Mouse (Mus musculus) layer of hippocampus, postnatal 10 days (tissue): ENCODE measurements around the gene Edem3. TPM values are rescaled to one million over a fixed set of nuclear protein-coding genes. Genes with fewer than 3 reads are reported as not detected.
"Not testable (repeated sequence)": the region's sequence is repeated elsewhere in the genome, so short reads cannot be mapped to it uniquely, and the experiment has no call there.

Experiments
- DNase-seq, 2 experiments: peaks; one replicate each; pipeline ENCODE4 v3.0.0; 2021; ENCODE audit warnings: low spot score in 2 of 2
- total RNA-seq, 2 experiments: library from RNA; stranded (reverse); gene quantifications; 2 replicates each; pipeline ENCODE4 v1.2.3; 2021

The Edem3 gene
- total RNA-seq, 2 experiments from 2014 or later, result 42.2 to 42.7 TPM

- DNase-seq, result no peak
Observed at GRCm38 (mm10) chr1:151741199-151741621, 14.0 kb upstream of the Edem3 start.

GRCm38 (mm10) chr1:151749894-151750293 lies 5.3 kb upstream of the Edem3 start:
- not testable (repeated sequence) for DNase-seq

GRCm38 (mm10) chr1:151752946-151753345 lies 2.2 kb upstream of the Edem3 start:
- DNase-seq, result no peak

GRCm38 (mm10) chr1:151753374-151753929 lies 1.7 kb upstream of the Edem3 start:
- DNase-seq, result no peak

GRCm38 (mm10) chr1:151754028-151754489 lies 1.1 kb upstream of the Edem3 start:
- no peak for DNase-seq

GRCm38 (mm10) chr1:151755660-151756424 lies 671 bp downstream of the Edem3 start:
- no peak for DNase-seq

- DNase-seq, result no peak
Observed at GRCm38 (mm10) chr1:151756425-151756728, 1.2 kb downstream of the Edem3 start.

GRCm38 (mm10) chr1:151758301-151758700 lies 3.1 kb downstream of the Edem3 start:
- no peak for DNase-seq

GRCm38 (mm10) chr1:151758991-151759390 lies 3.8 kb downstream of the Edem3 start:
- DNase-seq, result no peak

- no peak for DNase-seq
Observed at GRCm38 (mm10) chr1:151764236-151764635, 9.1 kb downstream of the Edem3 start.

- DNase-seq, result no peak
Observed at GRCm38 (mm10) chr1:151766166-151766565, 11.0 kb downstream of the Edem3 start.

GRCm38 (mm10) chr1:151766976-151767654 lies 11.9 kb downstream of the Edem3 start:
- no peak for DNase-seq

GRCm38 (mm10) chr1:151769200-151769913 lies 14.2 kb downstream of the Edem3 start:
- DNase-seq, result no peak

- no peak for DNase-seq
Observed at GRCm38 (mm10) chr1:151777616-151778015, 22.4 kb downstream of the Edem3 start.

GRCm38 (mm10) chr1:151778592-151778991 lies 23.4 kb downstream of the Edem3 start:
- no peak for DNase-seq

GRCm38 (mm10) chr1:151779306-151779705 lies 24.1 kb downstream of the Edem3 start:
- no peak for DNase-seq

GRCm38 (mm10) chr1:151781447-151781846 lies 26.3 kb downstream of the Edem3 start:
- no peak for DNase-seq

GRCm38 (mm10) chr1:151783403-151783802 lies 28.2 kb downstream of the Edem3 start:
- no peak for DNase-seq

GRCm38 (mm10) chr1:151786406-151786805 lies 31.2 kb downstream of the Edem3 start:
- no peak for DNase-seq

- DNase-seq, result no peak
Observed at GRCm38 (mm10) chr1:151789136-151789535, 34.0 kb downstream of the Edem3 start.

- not testable (repeated sequence) for DNase-seq
Observed at GRCm38 (mm10) chr1:151792076-151792475, 36.9 kb downstream of the Edem3 start.

GRCm38 (mm10) chr1:151802795-151803194 lies 47.6 kb downstream of the Edem3 start:
- not testable (repeated sequence) for DNase-seq
